Mouse (Mus musculus) common myeloid progenitor, adult 5-6 weeks (primary cell): Measurements from ENCODE around the gene Tceal1. TPM values are rescaled to one million over a fixed set of nuclear protein-coding genes. Genes with fewer than 3 reads are reported as not detected.
"Not testable (repeated sequence)": the region's sequence is repeated elsewhere in the genome, so short reads cannot be mapped to it uniquely, and the experiment has no call there.

ENCODE experiments used
- ATAC-seq: replicated peaks from 2 replicates; pipeline ENCODE4 v1.8.0; 2016; ENCODE audit warnings: low read depth, mild to moderate bottlenecking, moderate TSS enrichment, inconsistent platforms; ENCODE audit not compliant: poor library complexity, severe bottlenecking
- total RNA-seq: library from RNA; stranded (forward); fragments of 200-1000, 187-1606 nt; gene quantifications from 2 replicates; pipeline ENCODE4 v1.2.3, GENCODE M21; 2017

Gene Tceal1
- total RNA-seq, result 2.5 and 5.3 TPM in 2 replicates

DNA sequence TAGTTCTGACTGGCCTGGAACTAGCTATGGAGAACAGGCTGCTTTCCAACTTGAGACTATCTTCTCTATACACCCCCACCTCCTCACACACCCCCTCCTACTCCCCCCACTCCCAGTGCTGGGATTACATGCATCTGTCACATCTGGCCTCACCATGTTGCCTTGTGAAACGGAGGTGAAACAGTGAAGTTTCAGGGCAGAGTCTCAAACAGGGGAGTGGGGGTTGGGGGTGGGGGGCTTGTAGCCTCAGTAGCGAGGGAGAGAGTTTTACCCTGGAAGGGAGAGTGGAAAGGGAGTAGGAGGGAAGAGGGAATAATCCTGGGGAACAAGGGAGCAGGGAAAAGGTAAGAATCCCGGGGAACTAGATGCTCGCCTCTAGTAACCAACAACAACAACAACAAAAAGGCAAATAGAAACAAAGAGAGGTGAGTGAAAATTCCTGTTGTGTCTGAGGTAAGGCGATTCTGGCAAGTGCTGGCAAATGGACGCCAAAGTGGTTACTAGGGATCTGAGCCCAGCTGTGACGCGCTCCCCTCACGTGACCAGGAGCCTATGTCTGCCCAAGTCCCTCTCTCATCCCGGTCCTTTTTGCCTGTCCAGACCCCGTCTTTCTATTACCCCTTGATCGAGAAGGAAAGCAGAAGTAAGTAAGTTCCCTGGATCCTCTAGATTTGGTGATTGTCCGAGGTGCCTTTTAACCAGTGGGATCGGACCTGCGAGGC, at the start of gene Tceal1:
Gene Tceal1, plus strand, starts transcription at position 537 of the 722 bp plus-strand sequence.
- peak; percentile 80 for ATAC-seq

GRCm38 (mm10) chrX:136666281-136666706, 41.5 kb upstream of the Tceal1 start:
- ATAC-seq, result peak; percentile 39; the same call in 1 of the 2 replicates

DNA sequence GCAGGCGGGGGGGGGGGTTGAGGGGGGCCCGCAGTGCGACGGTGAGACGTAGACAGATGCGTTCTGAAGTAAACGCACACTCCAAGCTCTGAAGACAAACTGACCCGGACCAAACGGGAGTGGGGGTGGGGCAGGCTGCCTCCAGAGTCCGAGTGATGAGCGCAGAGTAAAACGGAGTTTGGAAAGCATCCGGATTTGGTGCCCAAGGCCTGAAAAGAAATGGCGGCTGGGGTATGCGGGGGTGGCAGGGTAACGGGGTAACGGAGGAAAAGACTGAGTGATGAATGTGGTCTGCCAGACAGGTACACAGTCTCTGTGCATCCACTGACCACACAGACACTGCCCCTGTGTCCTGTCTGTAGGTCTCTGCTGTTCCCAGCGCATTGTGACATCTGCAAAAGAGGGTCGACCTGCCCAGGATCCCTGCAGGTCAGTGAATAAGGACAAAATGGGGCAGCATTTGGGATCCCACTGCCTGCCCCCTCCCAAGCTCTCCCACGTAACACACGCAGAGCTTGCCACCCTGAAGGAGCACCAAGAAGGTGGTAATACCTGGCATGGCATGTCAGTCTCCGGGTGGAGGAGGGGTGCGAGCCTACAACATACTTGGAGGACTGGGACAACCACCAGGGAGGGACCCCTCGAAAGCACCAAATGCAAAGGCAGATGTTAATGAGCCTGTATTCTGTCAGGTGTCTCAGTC, 40.9 kb upstream of the Tceal1 start:
- ATAC-seq, result 0 out of 2 replicates have a peak, but pooled peaks have one; percentile 8

DNA sequence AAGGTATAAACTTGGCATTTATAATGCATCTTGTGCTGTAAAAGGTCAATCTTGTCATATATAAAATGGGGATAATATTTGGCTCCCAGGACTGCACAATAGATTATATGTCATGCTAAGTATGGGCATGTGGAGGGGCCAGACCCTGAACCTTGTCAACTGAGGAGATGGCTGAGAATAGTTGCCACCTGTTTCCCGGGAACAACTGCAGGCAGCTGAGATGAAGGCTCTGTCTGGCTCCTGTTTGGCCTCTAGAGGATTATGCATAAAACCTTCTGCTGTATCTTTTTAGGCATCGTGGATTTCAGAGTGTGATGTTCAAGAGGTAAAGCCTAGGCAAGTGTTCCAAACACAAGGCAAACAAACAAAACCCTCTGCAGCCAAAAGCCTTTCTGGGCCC, 39.0 kb upstream of the Tceal1 start:
- no peak for ATAC-seq

- no peak for ATAC-seq
Observed at GRCm38 (mm10) chrX:136680989-136681388, 26.8 kb upstream of the Tceal1 start.

DNA sequence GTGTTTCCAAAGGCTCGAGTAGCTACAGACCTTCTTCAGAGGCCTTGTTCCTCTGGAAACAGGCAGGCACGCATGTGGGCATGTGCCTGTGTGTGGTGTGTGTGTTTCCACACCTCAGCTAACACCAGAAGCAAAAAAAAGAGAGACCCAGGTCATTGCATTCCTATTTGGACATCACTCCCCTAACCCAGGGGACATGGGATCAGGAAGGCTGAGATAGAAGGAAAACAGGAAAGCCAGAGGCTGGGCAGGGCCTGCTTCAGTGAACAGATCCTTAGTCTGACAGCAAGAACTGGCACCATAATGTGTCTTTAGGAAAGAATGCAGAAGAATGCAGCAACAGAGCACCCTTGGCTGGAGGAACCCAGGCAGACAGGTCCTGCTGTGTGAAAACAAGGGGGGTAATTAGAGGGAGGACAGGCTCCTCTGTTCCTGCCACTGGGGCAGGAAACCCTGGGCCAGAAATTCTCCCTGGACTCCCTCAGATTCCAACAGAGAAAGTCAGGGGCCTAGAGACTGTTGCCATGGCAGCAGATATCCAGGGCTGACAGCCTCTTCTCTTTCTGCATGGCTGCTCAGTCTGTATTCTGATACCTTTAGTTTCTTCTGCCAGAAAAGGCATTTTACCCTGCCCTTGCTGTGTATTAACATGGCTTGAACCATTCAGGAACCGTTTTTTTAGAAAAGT, 16.0 kb upstream of the Tceal1 start:
- not testable (repeated sequence) for ATAC-seq

- ATAC-seq, result no peak
Observed at GRCm38 (mm10) chrX:136692294-136692675, 15.5 kb upstream of the Tceal1 start.

- no peak for ATAC-seq
Observed at GRCm38 (mm10) chrX:136693196-136693595, 14.6 kb upstream of the Tceal1 start.

- ATAC-seq, result peak; percentile 85
Observed at GRCm38 (mm10) chrX:136708168-136708681, 443 bp downstream of the Tceal1 start.

DNA sequence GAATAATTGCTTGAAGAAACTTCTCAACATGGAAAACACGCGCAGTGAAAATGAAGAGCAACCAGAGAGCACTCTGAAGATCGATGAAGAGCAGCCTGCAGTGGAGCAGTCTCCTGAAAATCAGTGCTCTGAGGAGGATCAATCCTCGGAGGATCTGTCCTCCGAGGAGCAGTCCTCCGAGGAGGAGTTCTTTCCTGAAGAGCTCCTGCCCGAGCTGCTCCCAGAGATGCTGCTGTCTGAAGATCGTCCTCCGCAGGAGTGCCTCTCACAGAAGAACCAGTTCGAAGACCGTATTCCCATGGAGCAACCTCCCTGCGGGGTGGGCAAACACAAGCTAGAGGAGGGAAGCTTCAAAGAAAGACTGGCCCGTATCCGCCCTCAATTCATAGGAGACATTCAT, 1.0 kb downstream of the Tceal1 start:
- no peak for ATAC-seq

DNA sequence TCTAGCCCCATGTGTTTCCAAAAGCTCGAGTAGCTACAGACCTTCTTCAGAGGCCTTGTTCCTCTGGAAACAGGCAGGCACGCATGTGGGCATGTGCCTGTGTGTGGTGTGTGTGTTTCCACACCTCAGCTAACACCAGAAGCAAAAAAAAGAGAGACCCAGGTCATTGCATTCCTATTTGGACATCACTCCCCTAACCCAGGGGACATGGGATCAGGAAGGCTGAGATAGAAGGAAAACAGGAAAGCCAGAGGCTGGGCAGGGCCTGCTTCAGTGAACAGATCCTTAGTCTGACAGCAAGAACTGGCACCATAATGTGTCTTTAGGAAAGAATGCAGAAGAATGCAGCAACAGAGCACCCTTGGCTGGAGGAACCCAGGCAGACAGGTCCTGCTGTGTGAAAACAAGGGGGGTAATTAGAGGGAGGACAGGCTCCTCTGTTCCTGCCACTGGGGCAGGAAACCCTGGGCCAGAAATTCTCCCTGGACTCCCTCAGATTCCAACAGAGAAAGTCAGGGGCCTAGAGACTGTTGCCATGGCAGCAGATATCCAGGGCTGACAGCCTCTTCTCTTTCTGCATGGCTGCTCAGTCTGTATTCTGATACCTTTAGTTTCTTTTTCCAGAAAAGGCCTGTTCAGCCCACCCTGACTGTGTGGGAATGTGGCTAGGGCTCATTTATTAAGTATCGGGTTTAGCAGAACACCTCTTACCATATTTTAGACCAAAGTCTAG, 7.1 kb downstream of the Tceal1 start:
- ATAC-seq, result not testable (repeated sequence)

- no peak for ATAC-seq
Observed at GRCm38 (mm10) chrX:136732016-136732415, 24.2 kb downstream of the Tceal1 start.

DNA sequence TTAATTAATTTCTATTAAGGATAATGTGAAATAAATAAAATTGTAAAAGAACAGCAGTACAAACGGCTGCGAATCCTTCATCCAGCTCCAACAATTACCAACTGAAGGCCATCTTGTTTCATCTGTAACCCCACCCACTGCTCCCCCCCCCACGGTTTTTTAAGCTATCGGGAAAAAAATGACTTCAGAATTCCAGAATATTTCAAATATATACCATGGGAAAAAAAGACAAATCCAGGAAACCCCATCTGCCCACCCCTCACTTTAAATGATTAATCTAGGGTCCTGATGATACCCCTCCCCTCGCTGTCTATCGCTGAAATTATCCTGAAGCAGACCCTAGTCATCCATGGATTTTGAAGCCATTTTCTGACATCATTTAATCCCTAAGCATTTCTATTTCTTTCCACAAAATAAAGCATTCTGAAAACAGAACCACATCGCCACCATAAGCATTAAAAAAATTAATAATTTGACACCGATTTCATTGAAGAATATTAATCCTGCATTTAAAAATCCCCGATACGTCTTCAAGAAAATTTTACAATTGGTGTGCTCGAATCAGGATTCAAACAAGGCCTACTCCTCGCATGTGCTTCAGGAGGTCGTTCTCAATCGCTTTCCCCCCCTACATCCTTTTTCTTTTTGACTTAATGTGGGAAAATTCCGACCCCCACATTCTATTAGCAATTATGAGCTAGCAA, 32.5 kb downstream of the Tceal1 start:
- no peak for ATAC-seq

DNA sequence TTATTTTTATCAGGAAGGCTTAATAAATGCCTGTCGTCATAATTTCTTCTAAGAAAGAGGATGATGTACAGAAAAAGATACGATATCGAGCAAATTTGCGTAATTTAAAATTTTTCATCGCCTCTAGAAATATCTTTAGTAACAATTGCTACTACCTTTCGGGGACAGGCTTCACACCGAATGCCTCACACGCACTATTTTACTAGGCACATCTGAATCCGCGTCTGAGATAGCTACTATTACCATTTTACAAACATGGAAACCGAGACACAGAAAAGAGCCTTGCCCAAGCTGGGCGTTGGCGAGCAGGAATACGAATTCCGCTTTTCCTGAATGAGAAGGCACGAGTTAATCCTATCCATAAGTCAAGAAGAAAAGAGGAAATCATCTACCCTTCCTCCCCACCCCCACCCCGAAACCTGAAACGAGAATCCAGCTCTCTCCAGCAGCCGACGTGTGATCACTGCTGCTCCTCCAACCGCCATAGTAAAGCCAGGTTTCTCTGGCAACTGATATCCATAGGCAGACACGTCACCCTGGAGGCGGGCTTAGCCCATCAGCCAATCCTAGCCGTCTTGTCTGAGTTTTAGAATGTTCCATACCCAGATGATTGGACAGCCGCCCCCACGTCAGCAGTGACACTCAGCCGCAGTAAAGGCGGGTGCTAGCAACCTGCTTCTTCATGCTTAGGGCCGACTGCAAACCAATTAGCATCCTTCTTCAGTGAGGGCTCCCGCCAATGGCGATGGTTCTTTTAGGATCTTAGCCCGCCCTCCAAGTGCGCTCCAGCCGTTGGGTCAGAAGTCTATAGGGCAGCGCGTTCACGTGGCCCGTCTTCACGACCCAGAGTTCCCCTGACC, 33.2 kb downstream of the Tceal1 start:
- ATAC-seq, result peak; percentile 87

DNA sequence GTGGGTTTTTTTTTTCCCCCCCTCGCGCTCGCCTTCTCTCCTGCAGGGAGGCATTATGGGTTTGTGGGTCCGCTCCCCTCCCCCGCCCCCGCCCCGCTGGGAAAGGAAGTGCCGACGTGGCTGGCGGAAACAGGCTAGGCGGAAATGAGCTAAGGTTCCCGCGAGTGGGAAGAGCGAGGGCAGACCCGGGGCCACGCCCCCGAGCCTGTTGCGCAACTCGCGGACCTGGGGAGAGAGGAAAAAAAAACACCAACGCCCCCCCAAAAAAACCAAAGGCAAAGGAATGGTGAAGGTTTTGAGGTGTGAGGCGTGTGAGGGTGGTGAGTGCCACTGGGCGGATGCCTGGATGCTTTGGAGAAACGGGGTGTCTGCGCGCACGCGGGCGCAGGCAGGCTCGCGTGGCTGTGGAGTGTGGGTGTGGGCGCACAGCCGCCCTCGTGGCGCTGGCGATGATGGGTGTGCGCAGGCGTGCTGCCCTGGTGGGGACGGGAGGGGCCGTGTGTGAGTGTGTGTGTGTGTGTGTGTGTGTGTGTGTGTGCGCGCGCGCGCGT, 33.9 kb downstream of the Tceal1 start:
- ATAC-seq, result peak; percentile 51

- no peak for ATAC-seq
Observed at GRCm38 (mm10) chrX:136742241-136742640, 34.5 kb downstream of the Tceal1 start.

GRCm38 (mm10) chrX:136742661-136743103, 34.9 kb downstream of the Tceal1 start:
- no peak for ATAC-seq

GRCm38 (mm10) chrX:136743459-136743858, 35.7 kb downstream of the Tceal1 start, which contains the start of gene Morf4l2:
Morf4l2 (minus strand) TSS chrX:136743690.
- no peak for ATAC-seq
